ENCODE assay signal across 9 mouse cellular contexts in genomic region chr3:146277456-146277855, GRCm38 (mm10). TPM values are rescaled to one million over a fixed set of nuclear protein-coding genes. Genes with fewer than 3 reads are reported as not detected.
DNase-seq lines count a peak whose midpoint lies in the region; ATAC-seq and TF ChIP-seq lines count a peak whose summit lies in the region.
"Had no signal": no experiment of that assay in that cellular context is flagged by ENCODE, and none has a peak within 500 bp of the region (broad histone marks: within the 10 kb centered on the region; RNA-seq: fewer than 3 reads in every experiment).

No protein-coding gene starts in this region.

- no peaks in the 10 kb centered on the region for H3K4me1 ChIP-seq in MEL (ENCODE audit: control insufficient read depth in 1 of 2, insufficient read depth in 2 of 2, low read length in 2 of 2)
- no peaks in the 10 kb centered on the region; the same call in 1 of the 2 replicates for H3K4me1 ChIP-seq in forebrain, embryonic 11.5 days (replicated peaks; ENCODE audit: control insufficient read depth, insufficient read depth, low read length)

- ATAC-seq in forebrain, embryonic 11.5 days (replicated peaks; ENCODE audit: low FRiP score): no peak

- H3K4me3 ChIP-seq in left cerebral cortex, adult 2 months: no peak overlapping the region
- H3K4me3 ChIP-seq in MEL (ENCODE audit: control insufficient read depth in 1 of 2, insufficient read depth in 1 of 2, low read depth in 2 of 2, low read length in 2 of 2): no peak overlapping the region
- no peak overlapping the region for H3K4me3 ChIP-seq in layer of hippocampus, adult 2 months
- no peak overlapping the region for H3K4me3 ChIP-seq in forebrain, embryonic 11.5 days (ENCODE audit: low read depth, low read length)
- H3K4me3 ChIP-seq: lung, embryonic 15.5 days had no signal

- no peaks in the 10 kb centered on the region for H3K36me3 ChIP-seq in MEL (ENCODE audit: control insufficient read depth in 1 of 2, insufficient read depth in 2 of 2, low read length in 2 of 2)
- H3K36me3 ChIP-seq in forebrain, embryonic 11.5 days (ENCODE audit: control insufficient read depth, insufficient read depth, low read length): no peaks in the 10 kb centered on the region
- H3K36me3 ChIP-seq: lung, embryonic 15.5 days had no signal

- no peak for TF ChIP-seq EP300 in MEL (IDR thresholded peaks at IDR 0.05; ENCODE audit: low read depth in 1 of 2, low read length in 2 of 2)

- no peaks in the 10 kb centered on the region for H3K79me2 ChIP-seq in MEL (ENCODE audit: control insufficient read depth, insufficient read depth, low read length, poor library complexity)

- TF ChIP-seq RAD21 in MEL (IDR thresholded peaks at IDR 0.05; ENCODE audit: low read depth, low read length): peak; percentile 22

- no peak for TF ChIP-seq POLR2A in MEL (IDR thresholded peaks at IDR 0.05; ENCODE audit: control insufficient read depth in 1 of 2, insufficient read depth in 1 of 2, low read depth in 1 of 2, low read length in 2 of 2, poor library complexity in 1 of 2)

- 79% methylated on average over 11 of the region's 11 CpGs for WGBS in forebrain, embryonic 11.5 days

- H3K27ac ChIP-seq in left cerebral cortex, adult 2 months: no peak overlapping the region
- no peak overlapping the region for H3K27ac ChIP-seq in MEL (ENCODE audit: control insufficient read depth, low read depth, low read length)
- peak overlapping the region; percentile 10; the same call in 1 of the 2 replicates for H3K27ac ChIP-seq in layer of hippocampus, adult 2 months
- H3K27ac ChIP-seq in forebrain, embryonic 11.5 days (ENCODE audit: low read depth, low read length): no peak overlapping the region
- H3K27ac ChIP-seq: lung, embryonic 15.5 days had no signal

- H3K4me2 ChIP-seq in forebrain, embryonic 11.5 days (ENCODE audit: low read depth, low read length, severe bottlenecking): no peak overlapping the region
- H3K4me2 ChIP-seq: lung, embryonic 15.5 days had no signal

- DNase-seq in left cerebral cortex, adult 2 months (ENCODE audit: extremely low spot score in 1 of 2, low spot score in 2 of 2): peak in 1 of 2 experiments; percentile 52
- no peak for DNase-seq in left cerebral cortex, adult 11 months (ENCODE audit: low spot score)
- DNase-seq in MEL (ENCODE audit: low read depth, low spot score): peak; percentile 28
- peak; percentile 2 for DNase-seq in c-Kit-positive CD71-positive TER-119-positive erythroid progenitor cells, embryonic 14.5 days (ENCODE audit: low spot score)
- peak; percentile 80 to 82 for DNase-seq in layer of hippocampus, adult 2 months (ENCODE audit: low spot score in 2 of 2)
- DNase-seq in retina, postnatal 1 day: peak; percentile 32
- no peak for DNase-seq in forebrain, embryonic 11.5 days (ENCODE audit: low spot score)
- no peak for DNase-seq in natural killer cell, adult 2 months (ENCODE audit: low spot score in 2 of 2)

- no peak overlapping the region for H3K9ac ChIP-seq in MEL (ENCODE audit: control insufficient read depth, low read depth, low read length, poor library complexity, severe bottlenecking)
- H3K9ac ChIP-seq in forebrain, embryonic 11.5 days (ENCODE audit: low read length): no peak overlapping the region
- H3K9ac ChIP-seq: lung, embryonic 15.5 days had no signal

- TF ChIP-seq CTCF in left cerebral cortex, adult 2 months (IDR thresholded peaks at IDR 0.05): peak; percentile 50
- peak; percentile 11 to 58 (median 50); a peak in 4 of 6 replicates for TF ChIP-seq CTCF in MEL (IDR thresholded peaks at IDR 0.05 in 2 of 3, conservative IDR thresholded peaks at IDR 0.05 in 1 of 3; ENCODE audit: control insufficient read depth in 1 of 3, insufficient read depth in 1 of 3, low read depth in 2 of 3, low read length in 3 of 3, poor library complexity in 1 of 3, severe bottlenecking in 1 of 3)
- TF ChIP-seq CTCF in layer of hippocampus, adult 2 months (conservative IDR thresholded peaks at IDR 0.05): peak; percentile 71

- intact Hi-C loops in left cerebral cortex, adult 2 months (cut with DNase I): no loop called here

- H3K9me3 ChIP-seq in MEL (replicated peaks; ENCODE audit: insufficient read depth, low read length): no peaks in the 10 kb centered on the region
- no peaks in the 10 kb centered on the region for H3K9me3 ChIP-seq in forebrain, embryonic 11.5 days (ENCODE audit: control insufficient read depth, low read length)
- H3K9me3 ChIP-seq: lung, embryonic 15.5 days had no signal

- H3K27me3 ChIP-seq in MEL (ENCODE audit: control insufficient read depth in 1 of 2, insufficient read depth in 2 of 2, low read length in 2 of 2): peaks cover 0 to 3% of the 10 kb centered on the region in 2 experiments; a peak in 2 of 4 replicates
- H3K27me3 ChIP-seq in forebrain, embryonic 11.5 days (ENCODE audit: control insufficient read depth, insufficient read depth, low read length): no peaks in the 10 kb centered on the region
- H3K27me3 ChIP-seq: lung, embryonic 15.5 days had no signal

TF ChIP-seq in MEL, 35 proteins besides CTCF, POLR2A, EP300 and RAD21:
- TF ChIP-seq SMC3 (IDR thresholded peaks at IDR 0.05; ENCODE audit: low read depth, low read length): peak; percentile 47
- TF ChIP-seq MYC (IDR thresholded peaks at IDR 0.05; ENCODE audit: low read depth, low read length): no peak
- peak; percentile 82 for TF ChIP-seq USF1 (IDR thresholded peaks at IDR 0.05; ENCODE audit: low read depth, low read length)
- TF ChIP-seq USF2 (IDR thresholded peaks at IDR 0.05; ENCODE audit: borderline replicate concordance in 1 of 2, insufficient read depth in 1 of 2, low read depth in 1 of 2, low read length in 2 of 2): no peak

RNA-seq across cellular contexts. Expression of gene Lpar3, which starts 56.7 kb away (rescaled TPM):
- under 1 TPM; 0.27 to 0.49 TPM for total RNA-seq in left cerebral cortex, adult 2 months (2021)
- total RNA-seq in MEL (2012; rRNA removed): not detected in 2 replicates
- not detected for polyA plus RNA-seq in MEL (2012; ENCODE audit: insufficient read depth in 1 of 2, insufficient read length in 2 of 2, low read depth in 1 of 2, low replicate concordance in 2 of 2, missing spikeins in 1 of 2)
- under 1 TPM; 0.22 to 0.44 TPM for total RNA-seq in layer of hippocampus, adult 2 months (2021)
- polyA plus RNA-seq in forebrain, embryonic 11.5 days (2014; fragmentation: Nextera tagmentation; extraction: Ambion mirVana): 0.17 and 0.24 TPM in 2 replicates

Comparison
In these comparisons a context has a peak if more than half of its experiments do, and no peak if none do; other contexts are left out.
1. DNase-seq: peak in MEL (single experiment), c-Kit-positive CD71-positive TER-119-positive erythroid progenitor cells, embryonic 14.5 days (single experiment), layer of hippocampus, adult 2 months (2 of 2) and retina, postnatal 1 day (single experiment); none in left cerebral cortex, adult 11 months (single experiment), forebrain, embryonic 11.5 days (single experiment) and natural killer cell, adult 2 months (0 of 2).
2. Peak in every context shown above with its lines, with median percentiles within 50 percentile points of each other: CTCF ChIP-seq.